Mouse (Mus musculus): Measurements from ENCODE around the gene Akap17b.

DNA sequence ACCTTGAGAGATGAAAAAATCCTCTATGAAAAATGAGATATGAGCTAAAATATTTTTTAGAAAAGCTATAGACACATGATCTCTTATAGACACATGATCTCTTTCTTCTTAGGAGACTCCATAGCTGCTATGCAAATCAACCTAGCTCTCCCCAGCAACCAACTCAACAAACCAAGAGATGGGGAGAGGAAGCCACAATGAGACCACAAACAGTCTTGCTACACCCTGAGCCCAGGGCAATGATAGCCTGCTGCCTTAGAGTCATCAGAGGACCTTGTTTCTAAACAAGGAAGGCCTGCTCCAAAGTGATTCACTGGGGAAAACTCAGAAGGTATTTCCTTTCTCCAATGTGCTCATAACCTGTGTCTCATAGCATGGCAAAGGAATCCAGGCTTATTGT is 44.5 kb upstream of the Akap17b start:
- TF ChIP-seq POLR2AphosphoS5 (IDR thresholded peaks at IDR 0.05; ENCODE audit: insufficient replicate concordance, low read depth, low read length) (no peak), CTCF (IDR thresholded peaks at IDR 0.05; ENCODE audit: low read depth, low read length) (no peak)

Data from G1E (cell line).